Mouse (Mus musculus): ENCODE measurements around the gene Nphs1.
"Not testable (repeated sequence)": the region's sequence is repeated elsewhere in the genome, so short reads cannot be mapped to it uniquely, and the experiment has no call there.

Nphs1 gene

DNA sequence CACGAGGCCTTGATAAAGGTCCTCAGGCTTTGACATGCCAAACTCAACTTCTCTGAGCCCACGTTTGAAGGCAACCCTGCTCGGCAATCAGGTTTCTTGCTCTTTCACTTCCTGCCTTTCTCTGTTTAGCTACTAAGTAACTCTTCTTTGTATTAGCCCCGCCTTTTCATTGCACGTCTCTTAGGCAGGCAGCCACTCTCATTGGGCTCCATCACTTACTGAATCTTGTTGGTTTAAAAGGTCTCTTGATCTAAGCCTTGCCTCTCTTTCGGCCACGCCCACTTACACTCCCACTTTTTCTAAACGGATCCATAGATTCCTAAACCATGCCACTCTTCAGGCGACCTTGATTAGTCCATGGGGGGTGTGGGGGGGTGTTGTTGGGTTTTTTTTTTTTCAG lies 14.4 kb upstream of the Nphs1 start:
- DNase-seq (ENCODE audit: low read depth) = peak; percentile 69

DNA sequence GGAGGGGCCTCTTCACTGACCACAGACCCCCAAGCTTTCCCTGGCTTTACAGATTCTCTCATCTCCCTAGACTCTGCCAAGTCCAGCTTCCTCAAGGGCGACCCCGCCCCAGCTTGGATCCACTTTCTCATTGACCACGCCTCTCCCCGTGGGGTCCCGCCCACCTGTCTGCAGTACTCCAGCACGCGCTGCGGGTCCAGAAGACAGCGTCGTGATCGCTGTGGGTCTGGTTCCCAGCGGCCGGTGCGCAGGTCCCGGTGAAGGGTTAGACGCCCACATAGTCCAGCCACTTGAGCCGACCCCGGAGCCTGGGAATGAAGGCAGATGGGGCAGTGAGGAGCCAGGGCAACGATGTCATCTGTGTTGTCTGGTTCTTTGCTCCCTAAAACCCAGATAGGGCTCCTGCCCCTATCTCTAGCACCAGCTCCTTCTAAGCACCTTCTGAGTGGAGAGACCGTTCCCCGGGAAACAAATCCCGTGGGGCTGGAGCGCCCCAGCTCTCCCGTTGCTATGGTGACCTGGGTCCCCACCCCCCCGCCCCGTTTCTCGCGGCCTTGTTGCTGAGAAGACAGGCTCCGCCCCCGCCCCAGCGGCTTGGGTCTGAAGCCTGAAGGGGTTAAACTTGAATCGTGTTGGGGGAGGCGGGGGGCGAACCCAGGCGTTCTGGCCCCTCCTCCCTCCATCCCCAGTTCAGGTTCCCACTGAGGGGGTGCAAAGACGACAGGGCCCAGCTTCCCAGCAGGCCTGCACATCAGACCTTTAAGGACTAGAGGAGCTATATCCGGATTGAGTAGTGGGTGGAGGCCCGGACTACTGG lies 13.8 kb upstream of the Nphs1 start:
- DNase-seq (ENCODE audit: low read depth) = peak; percentile 64

DNA sequence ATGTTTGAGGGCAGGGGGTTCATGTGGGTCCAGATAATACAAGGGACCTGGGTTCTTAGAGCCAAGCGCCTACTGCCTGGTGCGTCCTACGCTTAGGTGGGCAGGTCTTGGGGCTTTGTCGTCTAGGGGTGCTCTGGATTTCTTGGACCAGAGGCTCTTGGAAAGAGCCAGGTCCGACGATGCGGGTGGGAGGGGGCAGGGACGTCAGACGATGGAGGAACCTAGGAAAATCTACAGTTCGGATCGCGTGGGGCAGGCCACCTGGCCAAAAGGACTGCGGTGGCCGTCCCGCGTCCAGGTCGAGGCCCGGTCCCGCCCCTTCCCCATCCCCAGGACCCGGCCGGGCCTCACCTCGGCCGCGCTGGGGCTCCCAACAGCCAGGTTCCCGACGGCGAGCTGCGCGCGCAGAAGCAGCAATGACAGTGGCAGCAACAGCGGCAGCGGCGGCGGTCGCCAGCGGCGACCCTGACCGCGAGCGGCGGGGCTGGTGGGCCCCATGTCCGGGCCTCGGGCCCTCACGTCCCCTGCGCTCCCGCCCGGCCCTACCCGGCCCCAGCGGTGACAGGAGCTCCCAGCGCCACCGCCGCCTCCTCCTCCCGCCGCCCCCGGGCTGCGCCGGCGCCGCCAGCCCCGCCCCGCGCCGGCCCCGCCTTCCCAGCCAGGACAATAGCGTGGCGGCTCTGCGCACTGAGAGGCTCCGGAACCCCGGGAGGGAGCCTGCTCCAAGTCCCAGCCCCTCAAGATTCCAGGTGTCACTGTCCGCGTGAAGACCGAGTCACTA lies 13.0 kb upstream of the Nphs1 start, which contains the start of gene Aplp1:
Gene Aplp1, minus strand, starts transcription at position 565 of the 781 bp plus-strand sequence.
- peak; percentile 78 for DNase-seq (ENCODE audit: low read depth)

DNA sequence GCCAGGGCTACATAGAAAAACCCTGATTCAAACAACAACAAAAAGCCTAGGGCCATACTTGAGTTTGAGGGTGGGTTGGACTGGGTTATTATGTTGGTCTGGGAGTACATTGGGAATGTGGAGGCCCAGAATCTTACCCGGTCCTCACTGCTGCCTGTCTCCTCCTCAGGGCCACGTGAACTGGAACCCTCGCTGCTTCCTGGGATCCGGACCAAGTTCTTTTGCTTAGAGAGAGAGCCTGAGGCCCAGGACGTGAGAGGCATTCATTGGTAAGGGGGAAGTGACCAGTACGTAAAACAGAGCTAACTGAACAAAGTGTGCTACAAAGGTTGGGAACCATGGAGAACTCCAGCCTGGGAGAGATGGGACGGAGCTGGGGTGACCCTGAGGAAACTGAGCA lies 7.9 kb upstream of the Nphs1 start:
- DNase-seq (ENCODE audit: low read depth) = no peak

DNA sequence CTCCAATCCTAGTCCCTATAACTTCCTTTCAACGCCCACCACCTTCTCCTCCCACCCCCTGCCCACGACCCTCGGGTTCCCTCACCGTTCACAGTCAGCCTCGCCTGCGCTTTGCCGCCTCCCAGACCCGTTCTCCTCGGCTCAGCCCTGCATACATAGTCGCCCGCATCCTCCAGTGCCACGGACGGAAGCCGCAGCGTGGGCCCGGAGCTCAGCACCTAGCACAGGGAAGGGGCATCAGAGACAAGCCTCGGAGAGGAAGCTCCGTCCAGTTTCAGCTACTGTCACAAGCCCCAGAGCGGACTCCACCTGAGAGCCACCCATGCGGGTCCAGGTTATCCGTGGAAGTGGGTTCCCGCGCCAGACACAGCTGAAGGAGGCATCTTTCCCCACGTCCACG lies 4.8 kb upstream of the Nphs1 start:
- no peak for DNase-seq (ENCODE audit: low read depth)

DNA sequence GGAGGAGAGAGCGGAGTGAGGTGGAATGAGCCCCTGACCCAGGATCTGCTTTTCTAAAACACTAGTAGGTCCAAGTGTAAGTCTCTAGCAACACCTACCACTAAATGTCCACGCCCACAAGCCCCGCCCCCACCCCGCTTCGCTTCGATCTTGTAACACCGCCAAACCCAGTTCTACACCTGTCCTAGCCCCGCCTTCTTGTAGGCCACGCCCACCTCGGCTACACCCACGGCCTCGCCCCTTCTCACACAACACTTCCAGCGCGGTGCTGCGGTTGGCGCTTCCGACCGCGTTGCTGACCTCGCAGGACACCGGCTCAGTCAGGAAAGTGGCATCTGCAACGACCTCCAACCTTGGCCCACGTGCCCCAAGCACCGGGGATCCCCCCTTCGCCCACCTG lies 4.3 kb upstream of the Nphs1 start:
- peak; percentile 89 for DNase-seq (ENCODE audit: low read depth)

DNA sequence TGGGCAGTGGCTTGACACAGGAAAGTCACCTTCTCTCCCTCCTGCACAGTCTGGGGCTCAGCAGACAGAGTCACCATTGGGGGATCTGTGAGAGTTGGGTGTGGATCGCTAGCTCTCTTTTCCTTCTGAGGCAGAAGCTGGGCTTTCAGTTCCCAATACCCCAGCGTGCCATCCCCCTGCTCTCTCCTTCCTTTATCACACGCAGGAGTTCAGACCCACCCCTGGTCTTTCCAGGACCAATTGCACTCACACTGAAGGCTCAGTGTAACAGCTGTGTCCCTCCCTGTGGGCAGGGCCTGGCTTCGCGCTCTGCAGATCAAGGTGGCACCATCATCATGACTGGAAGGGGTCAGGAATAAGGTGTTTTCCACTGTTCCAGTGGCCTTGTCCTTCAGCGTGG lies 3.9 kb upstream of the Nphs1 start:
- no peak for DNase-seq (ENCODE audit: low read depth)

DNA sequence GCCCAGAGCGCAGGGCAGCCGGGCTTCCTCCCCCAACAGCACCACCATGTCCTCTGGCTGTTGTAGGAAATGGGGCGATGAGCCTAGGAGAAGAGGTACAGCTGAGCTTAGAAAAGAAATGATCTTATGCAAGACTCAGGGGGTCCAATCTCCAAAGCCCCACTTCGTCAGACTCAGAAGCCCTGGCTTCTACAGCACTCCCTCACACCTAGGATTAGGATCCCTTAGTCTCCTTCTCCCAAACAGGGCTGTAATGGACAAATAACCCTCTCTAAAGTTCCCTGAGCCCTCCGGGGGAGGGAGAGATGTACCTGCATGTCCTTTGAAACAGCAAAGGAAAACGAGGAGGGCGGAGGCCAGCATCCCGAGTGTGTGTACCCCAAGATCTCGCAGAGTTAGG lies 1.6 kb upstream of the Nphs1 start:
- DNase-seq (ENCODE audit: low read depth) = no peak

DNA sequence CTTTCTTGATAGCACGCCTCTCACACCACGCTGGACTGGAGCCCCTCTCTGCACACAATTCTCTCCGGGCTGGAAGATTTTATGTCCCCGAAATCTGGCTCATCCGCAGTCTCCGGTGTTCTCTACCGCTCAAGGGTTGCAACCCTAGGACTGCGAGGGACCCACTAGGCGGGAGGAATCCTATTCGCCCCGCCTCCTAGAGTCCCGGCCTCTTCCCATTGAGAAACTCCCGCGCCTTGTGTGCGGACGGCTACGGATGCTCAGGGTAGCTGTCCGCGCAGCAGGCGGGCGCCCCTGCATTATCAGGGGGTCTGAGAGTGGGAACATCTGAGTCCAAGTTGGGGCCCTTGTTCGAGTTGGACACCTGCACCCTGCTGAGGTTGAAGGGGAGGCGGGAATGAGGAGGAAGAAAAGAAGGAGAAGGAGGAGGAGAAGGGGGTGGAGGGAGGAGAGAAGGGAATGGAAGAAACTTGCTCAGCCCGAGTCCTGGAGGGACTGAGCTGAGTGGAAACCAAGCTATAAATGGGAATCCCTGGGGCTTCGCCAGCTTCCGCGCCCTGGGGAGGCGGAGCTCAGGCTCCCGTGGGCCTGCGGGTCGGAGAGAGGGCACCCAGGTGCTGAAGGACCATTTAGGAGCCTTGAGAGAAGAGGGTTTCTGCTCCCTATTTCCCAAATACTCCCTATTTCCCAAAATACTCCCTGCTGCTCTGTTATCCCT lies 1.0 kb upstream of the Nphs1 start:
- DNase-seq (ENCODE audit: low read depth) = no peak

DNA sequence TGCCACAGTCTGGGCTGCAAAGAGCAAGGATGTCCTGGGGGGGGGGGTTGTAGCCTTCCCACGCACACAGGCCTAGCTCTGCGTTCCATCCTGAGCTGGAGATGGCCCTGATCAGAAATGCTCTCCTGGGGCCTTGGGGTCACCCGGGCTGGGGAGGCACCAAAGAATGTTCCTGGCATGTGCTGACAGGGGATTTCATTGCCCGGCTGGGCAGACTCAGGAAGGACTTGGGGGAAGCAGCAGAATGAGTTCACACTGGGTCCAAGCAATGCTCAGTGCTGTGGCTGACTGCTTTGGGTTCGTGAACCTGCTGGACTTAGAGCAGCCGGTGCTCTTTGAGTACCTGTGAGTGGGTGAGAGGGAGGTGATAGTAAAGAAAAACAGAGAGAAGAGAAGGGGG lies 1.4 kb downstream of the Nphs1 start:
- DNase-seq (ENCODE audit: low read depth) = no peak

DNA sequence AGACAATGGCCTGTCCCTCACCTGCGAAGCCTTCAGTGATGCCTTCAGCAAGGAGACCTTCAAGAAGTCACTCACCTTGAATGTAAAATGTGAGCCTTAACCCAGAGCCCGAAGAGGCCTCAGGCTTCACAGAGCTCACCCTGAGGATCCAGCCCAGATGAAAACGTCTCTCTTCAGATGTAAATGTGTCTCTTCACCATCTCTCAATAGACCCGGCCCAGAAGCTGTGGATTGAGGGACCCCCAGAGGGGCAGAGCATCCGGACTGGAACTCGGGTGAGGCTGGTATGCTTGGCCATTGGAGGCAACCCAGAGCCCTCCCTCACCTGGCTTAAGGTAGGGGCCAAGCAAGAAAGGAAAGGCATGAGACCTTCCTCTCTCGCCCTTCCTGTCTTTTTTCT lies 5.5 kb downstream of the Nphs1 start:
- DNase-seq (ENCODE audit: low read depth) = no peak

DNA sequence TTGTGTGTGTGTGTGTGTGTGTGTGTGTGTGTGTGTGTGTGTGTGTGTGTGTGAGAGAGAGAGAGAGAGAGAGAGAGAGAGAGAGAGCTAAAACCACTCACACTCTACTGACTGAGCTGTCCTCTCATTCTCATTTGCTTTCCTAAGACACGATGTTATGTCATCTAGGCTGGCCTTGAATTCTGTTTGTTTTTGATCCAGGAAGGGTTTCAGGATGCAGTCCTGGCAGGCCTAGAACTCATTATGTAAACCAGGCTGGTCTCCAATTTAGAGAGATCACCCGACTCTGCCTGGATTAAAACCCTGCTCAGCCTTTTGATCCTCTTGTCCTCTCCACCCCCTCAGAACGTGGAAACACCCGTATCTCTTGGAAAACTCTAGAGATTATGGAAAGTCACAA lies 5.9 kb downstream of the Nphs1 start:
- no peak for DNase-seq (ENCODE audit: low read depth)

DNA sequence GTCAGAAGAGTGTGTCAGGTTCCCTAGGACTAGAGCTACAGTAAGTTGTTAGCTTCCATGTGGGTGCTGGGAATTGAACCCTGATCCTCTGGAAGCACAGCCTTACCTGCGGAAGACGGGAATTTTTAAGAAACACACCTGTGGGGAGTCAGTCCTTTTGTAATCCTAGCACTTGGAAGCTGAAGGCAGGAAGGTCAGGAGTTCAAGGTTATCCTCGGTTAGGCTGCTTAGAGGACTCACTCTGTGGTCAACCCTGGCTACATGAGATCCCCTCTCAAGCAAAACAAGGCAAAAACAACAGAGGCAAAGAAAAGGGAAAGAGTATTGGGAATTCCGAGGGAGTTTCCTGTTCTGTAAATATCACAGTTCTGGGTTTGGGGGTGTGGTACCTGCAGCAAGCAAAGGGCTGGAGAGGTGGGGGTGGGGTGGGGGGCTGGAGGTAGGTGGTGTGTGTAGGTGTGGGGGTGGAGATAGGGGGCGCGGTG lies 6.7 kb downstream of the Nphs1 start:
- no peak for DNase-seq (ENCODE audit: low read depth)

DNA sequence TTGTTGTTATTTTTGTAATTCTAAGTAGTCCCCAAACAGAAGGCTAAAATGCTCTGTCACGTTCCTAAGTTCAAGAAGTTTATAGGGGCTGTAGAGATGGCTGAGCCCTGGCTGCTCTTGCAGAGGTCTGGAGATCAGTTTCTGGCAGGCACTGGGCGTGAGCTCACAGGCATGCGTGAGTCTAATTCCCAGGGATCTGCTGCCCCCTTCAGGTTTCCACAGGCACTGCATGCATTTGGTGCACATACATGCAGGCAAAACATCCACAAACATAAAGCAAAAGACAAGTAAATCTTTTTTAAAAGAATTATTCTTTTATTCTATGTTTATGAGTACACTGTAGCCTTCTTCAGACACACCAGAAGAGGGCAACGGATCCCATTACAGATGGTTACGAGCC lies 14.3 kb downstream of the Nphs1 start:
- DNase-seq (ENCODE audit: low read depth) = peak; percentile 82

DNA sequence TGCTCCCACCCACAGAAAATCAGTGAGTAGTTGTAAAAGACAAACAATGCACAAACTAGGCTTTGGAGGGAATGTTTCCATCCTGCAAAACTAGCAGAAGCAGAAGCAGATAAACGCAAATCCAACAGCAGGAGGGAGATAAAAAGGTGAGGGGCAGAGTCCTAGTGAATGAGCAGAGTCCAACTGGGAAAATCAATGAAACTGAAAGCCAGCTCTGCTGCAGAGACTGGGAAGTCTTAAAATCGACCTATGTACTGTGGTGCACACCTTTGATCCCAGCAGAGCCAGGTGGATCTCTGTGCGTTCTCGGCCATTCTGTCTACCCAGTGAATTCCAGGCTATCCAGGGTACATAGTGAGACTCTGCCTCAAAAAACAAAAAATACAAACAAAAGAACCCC lies 16.9 kb downstream of the Nphs1 start:
- DNase-seq (ENCODE audit: low read depth) = no peak

DNA sequence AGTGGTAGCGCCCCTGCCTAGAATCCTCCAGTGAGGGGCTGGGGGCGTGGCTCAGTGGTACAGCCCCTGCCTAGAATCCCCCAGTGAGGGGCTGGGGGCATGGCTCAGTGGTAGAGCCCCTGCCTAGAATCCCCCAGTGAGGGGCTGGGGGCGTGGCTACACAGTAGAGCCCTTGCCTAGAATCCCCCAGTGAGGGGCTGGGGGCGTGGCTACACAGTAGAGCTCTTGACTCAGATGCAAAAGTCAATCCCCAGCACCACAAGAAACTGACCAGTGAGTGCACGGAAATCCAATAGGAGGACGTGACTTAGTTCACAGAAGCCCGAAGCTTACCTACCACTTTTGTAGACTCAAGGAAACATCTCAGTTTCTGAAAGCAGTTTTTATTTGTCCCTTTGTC lies 18.0 kb downstream of the Nphs1 start:
- DNase-seq (ENCODE audit: low read depth) = not testable (repeated sequence)

DNA sequence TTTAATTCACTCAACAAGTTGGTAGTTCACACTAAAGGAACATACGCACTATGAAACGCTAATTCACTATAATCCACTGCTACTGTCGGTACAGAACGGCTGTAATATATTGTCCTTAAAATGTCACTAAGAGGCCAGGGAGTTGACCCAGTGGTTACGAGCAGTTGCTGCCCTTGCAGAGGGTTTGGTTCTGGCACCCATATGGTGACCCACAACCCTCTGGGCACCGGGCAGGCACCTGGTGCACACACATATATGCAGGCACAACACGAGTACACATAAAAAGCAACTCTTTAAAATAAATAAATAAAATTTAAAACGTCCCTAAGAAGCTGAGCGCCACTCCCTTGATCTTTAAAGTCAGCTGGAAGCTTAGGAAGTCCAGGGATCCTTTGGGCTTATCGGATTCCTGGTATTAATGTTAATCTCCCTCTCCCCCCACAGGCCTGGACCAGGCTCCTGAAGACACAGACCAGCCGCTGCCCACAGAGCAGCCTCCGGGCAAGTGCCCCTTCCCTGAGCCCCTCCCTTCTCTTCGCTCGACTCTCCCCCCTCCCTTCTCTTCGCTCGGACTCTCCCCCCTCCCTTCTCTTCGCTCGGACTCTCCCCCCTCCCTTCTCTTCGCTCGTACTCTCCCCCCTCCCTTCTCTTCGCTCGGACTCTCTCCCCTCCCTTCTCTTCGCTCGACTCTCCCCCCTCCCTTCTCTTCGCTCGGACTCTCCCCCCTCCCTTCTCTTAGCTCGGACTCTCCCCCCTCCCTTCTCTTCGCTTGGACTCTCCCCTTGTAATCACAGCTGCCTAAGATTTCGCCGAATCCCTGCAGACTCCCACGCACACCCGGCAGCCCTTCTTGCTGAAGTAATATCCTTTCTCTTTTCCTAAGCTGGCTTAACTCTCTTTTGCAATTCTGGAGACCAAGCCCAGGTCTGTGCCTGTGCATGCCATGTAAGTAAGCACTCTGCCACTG lies 19.6 kb downstream of the Nphs1 start:
- DNase-seq (ENCODE audit: low read depth) = no peak

DNA sequence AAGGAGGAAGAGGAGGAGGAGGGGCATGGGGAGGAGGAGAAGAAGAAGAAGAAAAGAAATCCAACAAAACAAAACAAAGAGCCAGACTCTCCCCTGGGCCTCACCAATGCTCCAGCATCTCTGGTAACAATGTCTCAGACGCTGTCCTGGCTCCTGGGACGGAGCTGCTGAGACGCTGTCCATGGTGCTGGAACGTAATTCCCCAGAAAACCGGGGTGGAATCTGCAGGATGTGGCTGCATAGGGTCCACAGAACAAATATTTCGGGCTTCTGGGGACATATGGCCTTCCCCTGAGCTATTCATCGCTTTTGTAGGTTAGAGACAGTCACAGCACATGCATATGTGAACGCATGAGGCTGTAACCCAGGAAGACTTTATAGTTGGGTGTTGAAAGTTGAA lies 26.1 kb downstream of the Nphs1 start:
- peak; percentile 53 for DNase-seq (ENCODE audit: low read depth)

DNA sequence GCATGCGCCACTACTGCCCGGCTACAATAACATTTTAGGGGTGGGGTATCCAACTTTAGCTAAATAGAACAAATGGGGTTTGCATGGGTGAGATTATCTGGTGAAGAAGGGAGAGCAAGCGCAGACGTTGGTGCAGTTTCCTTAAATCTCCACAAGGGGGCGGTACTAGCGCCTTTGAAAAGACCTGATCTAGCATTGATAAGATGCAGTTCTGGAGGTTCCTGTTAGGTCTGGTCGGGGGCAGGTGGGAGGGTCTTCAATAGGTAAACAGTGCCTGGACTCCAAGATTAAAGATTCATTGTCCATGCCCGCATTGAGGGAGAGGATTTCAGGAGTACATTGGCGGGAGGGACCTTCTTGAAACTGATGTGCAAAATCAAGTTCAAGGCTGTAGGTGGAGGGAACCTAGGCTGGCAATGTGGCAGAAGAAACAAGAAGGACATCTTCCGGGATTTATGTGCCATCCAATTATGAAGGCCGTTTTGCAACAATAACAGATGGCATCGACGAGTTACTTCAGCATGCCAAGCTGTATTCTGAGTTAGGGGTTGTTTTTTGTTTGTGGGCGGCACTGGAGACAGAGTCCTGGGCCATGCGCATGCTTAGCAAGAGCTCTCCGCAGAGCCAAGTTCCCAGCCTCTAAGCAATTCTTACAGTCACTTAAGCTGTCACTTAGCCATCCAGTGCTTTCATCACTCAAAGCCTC lies 32.3 kb downstream of the Nphs1 start:
- peak; percentile 83 for DNase-seq (ENCODE audit: low read depth)

DNA sequence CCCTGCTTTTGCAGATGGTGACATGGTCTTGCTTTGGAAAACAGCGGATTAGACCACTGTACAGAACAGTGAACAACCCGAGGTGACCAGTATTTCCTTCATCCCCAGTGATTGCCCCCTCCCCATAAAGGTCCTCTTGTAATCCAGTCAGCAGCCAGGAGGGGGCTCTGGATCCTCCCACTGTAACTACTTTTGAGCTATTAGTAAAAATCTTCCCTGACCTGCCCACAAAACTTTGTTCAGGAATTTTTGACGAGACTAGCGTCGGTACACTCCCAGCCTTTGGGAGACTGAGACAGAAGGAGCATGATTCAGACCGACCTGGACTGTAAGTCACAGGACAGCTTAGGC lies 32.8 kb downstream of the Nphs1 start:
- peak; percentile 20 for DNase-seq (ENCODE audit: low read depth)

DNA sequence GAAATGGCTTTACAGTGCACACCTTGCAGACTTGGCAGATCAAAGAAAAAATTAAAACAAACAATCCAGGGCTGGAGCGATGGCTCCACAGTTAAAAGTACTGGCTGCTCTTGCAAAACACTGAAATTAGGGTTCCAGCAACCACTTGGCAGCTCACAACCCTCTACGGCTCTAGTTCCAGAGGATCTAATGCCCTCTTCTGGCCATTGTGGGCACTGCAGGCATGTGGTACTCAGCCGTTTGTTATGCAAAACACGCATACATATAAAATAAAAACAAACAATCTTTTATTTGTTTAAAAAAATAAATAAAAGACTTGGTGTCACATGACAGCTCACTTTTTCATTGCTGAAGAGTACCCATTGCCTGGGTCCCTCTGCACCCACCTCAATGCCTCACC lies 34.6 kb downstream of the Nphs1 start:
- peak; percentile 86 for DNase-seq (ENCODE audit: low read depth)
